Mouse (Mus musculus) regulatory T cell (primary cell): ENCODE data around the gene Fam78a.
"Not testable (repeated sequence)": the region's sequence is repeated elsewhere in the genome, so short reads cannot be mapped to it uniquely, and the experiment has no call there.

ENCODE experiments used
- in situ Hi-C: fragments of 300-600 bp; cut with MboI, MseI; formaldehyde crosslinking; loops from one replicate; pipeline ENCODE4 v1.15.1; 2025; ENCODE audit warnings: high pct_unique_total_duplicates

Gene Fam78a

GRCm38 (mm10) chr2:32046009-32046408 lies 38.6 kb downstream of the Fam78a start:
- in situ Hi-C loops: no loop called here

- in situ Hi-C loops: no loop called here
Measured at GRCm38 (mm10) chr2:32045375-32045774, 39.3 kb downstream of the Fam78a start.

DNA sequence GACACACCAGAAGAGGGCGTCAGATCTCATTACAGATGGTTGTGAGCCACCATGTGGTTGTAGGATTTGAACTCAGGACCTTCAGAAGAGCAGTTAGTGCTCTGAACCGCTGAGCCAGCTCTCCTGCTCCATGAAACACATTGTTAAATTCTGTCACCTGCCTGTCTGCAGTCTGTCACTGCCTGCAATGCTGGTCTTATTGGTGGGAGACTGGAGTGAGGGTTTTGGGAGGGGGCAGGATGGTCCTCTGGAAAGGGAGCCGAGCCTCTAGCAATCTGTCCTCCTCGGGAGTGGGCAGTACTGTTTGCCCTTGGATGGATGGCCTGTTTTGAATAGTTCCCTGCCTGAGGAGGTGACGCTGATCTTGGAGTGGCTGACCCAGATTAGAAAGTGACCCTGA lies 40.8 kb downstream of the Fam78a start:
- in situ Hi-C loops: no loop called here

GRCm38 (mm10) chr2:32041087-32041486 lies 43.6 kb downstream of the Fam78a start:
- in situ Hi-C loops: no loop called here

DNA sequence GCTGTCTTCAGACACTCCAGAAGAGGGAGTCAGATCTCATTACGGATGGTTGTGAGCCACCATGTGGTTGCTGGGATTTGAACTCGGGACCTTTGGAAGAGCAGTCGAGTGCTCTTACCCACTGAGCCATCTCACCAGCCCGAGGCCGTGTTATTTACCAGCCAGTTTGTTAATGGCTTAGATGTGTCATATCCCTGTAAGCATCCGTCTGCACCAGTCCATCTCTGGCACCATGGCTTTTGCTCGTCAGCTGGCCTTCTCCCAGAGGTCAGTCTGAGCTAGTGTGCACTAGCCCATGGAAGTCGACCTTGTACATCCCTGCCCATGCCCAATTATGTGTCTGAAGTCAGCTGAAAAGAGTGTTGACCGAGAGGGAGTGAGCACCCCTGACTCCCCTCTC lies 44.0 kb downstream of the Fam78a start:
- in situ Hi-C loops: not testable (repeated sequence)

DNA sequence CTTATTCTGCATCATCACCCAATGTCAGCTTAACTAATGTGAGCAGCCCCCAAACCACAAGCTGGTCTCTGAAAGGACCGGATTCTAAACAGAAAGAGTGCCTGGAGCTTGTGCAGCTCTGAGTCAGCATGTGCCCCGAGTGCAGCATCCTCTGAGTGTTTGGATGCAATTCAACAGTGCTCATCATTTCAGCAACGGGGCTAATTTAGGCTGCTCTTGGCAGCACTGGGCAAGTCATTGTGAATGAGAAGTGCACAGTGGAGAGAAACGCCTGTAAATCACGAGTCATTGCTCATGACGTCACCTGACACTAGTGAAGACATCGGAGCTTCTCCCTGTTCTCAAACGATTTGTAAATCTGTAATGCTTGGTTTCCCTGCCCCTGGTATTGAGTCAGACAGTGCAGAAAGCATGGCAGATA lies 46.0 kb downstream of the Fam78a start:
- in situ Hi-C loops: loop anchor here (5.0 kb wide), 1 partner anchor 94 kb away; no protein-coding TSS in a partner anchor

DNA sequence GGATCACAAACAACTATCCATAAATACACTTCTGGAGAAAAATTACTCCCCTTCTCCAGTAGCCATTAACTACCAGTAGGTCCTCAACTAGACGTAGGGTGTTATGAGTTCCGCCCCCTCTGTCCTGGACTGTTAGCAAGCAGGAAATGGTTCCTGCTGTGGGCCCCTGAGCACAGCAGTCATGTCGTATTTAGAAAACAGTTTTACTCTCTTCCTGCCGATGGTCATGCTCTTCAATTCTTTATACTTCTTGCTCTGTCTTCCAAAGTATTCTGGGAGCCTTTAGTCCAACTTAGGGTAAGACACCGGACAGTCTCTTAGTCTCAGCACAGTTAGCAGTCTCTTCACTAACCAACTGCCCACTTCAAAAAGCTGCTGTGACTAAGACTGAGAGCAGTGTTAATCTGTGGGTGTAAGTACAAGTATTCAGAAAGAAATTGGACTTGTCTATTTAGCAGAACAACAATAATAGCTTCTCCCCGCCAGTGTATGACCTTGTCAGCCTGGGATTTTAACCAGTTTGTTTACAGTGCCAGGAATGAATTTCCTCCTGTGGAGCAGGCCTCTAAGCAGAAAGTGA lies 47.3 kb downstream of the Fam78a start:
- in situ Hi-C loops: loop anchor here (5.0 kb wide), 1 partner anchor 95 kb away; no protein-coding TSS in a partner anchor

GRCm38 (mm10) chr2:32034206-32034605 lies 50.5 kb downstream of the Fam78a start:
- in situ Hi-C loops: no loop called here

GRCm38 (mm10) chr2:32033436-32033835 lies 51.2 kb downstream of the Fam78a start:
- in situ Hi-C loops: no loop called here

- in situ Hi-C loops: no loop called here
Measured at GRCm38 (mm10) chr2:32029636-32030035, 55.0 kb downstream of the Fam78a start.

DNA sequence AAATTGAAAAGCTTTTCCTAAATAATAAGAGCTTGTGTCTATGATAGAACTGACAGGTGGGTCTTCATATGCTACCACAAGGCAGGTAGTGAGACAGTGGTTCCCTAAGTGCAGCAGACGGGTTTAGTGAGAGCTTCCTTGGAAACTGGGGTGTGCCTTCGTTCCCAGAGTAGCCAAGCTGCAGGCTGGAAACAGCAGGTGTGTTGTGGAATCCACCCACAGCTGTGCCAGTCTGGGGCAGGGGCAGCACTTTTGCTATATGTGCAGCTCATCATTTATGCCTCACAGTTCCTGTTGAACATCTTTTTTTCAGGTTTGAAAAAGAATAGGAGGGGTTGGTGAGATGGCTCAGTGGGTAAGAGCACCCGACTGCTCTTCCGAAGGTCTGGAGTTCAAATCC lies 60.3 kb downstream of the Fam78a start:
- in situ Hi-C loops: no loop called here

- in situ Hi-C loops: no loop called here
Measured at GRCm38 (mm10) chr2:32020229-32020628, 64.4 kb downstream of the Fam78a start.

DNA sequence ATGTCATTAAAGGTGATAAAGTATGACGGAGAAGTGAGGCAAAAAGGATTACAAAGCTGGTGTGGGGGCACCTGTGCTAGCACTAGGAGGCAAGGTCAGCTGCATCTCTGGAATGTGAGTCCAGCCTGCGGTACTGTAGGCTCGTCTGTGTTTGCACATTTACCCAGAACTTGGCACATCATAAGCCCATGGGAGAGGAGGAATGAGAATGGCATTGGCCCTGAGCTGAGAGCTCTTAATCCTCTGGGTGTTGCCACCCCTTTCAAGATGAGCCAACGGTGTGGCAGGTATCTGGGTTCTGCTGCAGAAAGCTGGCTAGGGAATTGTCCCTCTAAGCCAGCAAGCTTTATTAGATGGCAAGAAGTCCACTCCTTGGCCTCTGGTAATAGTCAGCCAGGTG lies 65.0 kb downstream of the Fam78a start:
- in situ Hi-C loops: no loop called here

GRCm38 (mm10) chr2:32008716-32009115 lies 75.9 kb downstream of the Fam78a start:
- in situ Hi-C loops: no loop called here

DNA sequence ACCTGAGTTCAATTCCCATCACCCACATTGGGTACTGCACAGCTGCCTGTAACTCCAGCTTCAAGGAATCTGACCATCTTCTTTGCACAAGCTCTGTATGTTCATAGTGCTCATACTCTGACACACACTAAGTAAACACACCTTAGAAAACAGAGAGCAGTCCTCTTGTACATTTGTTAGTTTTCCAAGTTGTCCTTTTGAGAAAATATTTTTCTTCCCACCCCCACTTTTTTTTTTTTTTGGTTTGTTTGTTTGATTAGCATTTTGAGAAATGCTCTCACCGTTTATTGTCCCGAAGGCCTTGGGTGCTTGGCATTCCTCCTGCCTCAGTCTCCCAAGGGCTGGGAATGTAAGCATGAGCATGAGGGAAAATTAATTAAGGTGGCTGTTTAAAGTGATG lies 76.3 kb downstream of the Fam78a start:
- in situ Hi-C loops: no loop called here
